Mouse (Mus musculus) lung, postnatal 0 days (tissue): ENCODE measurements around the gene Cyp51. TPM values are rescaled to one million over a fixed set of nuclear protein-coding genes. Genes with fewer than 3 reads are reported as not detected.

ENCODE experiments used
- ATAC-seq: fragments of 200-750 bp; cut with Nextera tagmentation; 2 replicates; pipeline ENCODE4 v1.8.0; 2017; ENCODE audit warnings: moderate library complexity
- DNase-seq: peaks from one replicate; pipeline ENCODE4 v3.0.0-alpha.2; 2016; ENCODE audit warnings: low spot score
- H3K27ac ChIP-seq: fragments of 300-500 bp; sonication (generic); 2 replicates; pipeline ENCODE4 v1.5.1; 2014; ENCODE audit warnings: antibody characterized with exemption, mild to moderate bottlenecking, low read length, mixed read lengths
- H3K27me3 ChIP-seq: fragments of 300-500 bp; sonication (generic); replicated peaks from 2 replicates; pipeline ENCODE4 v1.6.1; 2014; ENCODE audit warnings: low read length, mixed read lengths; ENCODE audit not compliant: insufficient read depth
- H3K36me3 ChIP-seq: fragments of 300-500 bp; sonication (generic); 2 replicates; pipeline ENCODE4 v1.6.1; 2014; ENCODE audit warnings: low read length, mixed read lengths; ENCODE audit not compliant: insufficient read depth
- H3K4me1 ChIP-seq: fragments of 300-500 bp; sonication (generic); 2 replicates; pipeline ENCODE4 v1.6.1; 2014; ENCODE audit warnings: antibody characterized with exemption, low read depth, low read length, mixed read lengths; ENCODE audit not compliant: insufficient read depth
- H3K4me2 ChIP-seq: fragments of 300-500 bp; sonication (generic); replicated peaks from 2 replicates; pipeline ENCODE4 v1.6.1; 2014; ENCODE audit warnings: low read depth, mild to moderate bottlenecking, low read length, moderate library complexity, mixed read lengths
- H3K4me3 ChIP-seq: fragments of 300-500 bp; sonication (generic); 2 replicates; pipeline ENCODE4 v1.5.1; 2014; ENCODE audit warnings: low read depth, low read length
- H3K9ac ChIP-seq: fragments of 300-500 bp; sonication (generic); replicated peaks from 2 replicates; pipeline ENCODE4 v1.6.1; 2014; ENCODE audit warnings: low read depth, mild to moderate bottlenecking
- H3K9me3 ChIP-seq: fragments of 300-500 bp; sonication (generic); 2 replicates; pipeline ENCODE4 v1.6.1; 2016; ENCODE audit warnings: low read length, mixed read lengths
- CTCF ChIP-seq: IDR thresholded peaks from 2 replicates; pipeline ENCODE4 v1.5.1; 2016; ENCODE audit warnings: antibody characterized with exemption, mild to moderate bottlenecking
- EP300 ChIP-seq: IDR thresholded peaks from 2 replicates; pipeline ENCODE4 v1.6.1; 2016; ENCODE audit warnings: antibody characterized with exemption, mild to moderate bottlenecking, control low read depth
- WGBS: fragments of 180-500 bp; shearing (Covaris S2); extraction: QIAGEN DNeasy Blood & Tissue Kit; methylation state at CpG from one replicate; pipeline ENCODE4 v1.1.7; 2014; 5-methylcytosine and 5-hydroxymethylcytosine counted together
- polyA plus RNA-seq: library from polyadenylated mRNA; unstranded; fragments of >200 nt; fragmentation: Nextera tagmentation; extraction: Ambion mirVana; gene quantifications from 2 replicates; pipeline ENCODE4 v1.2.1, GENCODE M21; 2015

Gene Cyp51
- polyA plus RNA-seq, 1 experiment from 2014 or later: 34.9 TPM

DNA sequence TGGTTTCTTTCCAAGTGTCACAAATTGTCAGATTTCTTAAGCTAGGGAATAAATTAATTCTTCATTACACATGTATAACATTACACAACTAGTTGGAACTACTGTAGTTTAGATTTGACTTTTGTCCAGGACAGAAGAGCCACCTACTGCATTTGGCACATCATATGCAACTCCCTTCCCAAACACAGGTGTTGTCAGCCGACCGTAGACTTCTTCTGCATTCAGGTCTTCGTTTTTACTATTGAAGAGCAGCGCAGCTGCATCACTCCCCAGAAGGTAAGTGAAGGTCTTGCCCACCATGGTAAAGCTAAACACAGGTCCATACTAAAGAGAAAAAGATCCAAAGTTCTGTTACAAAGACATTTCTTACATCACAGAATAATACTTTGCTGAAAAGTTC, 3.5 kb downstream of the Cyp51 start:
- Histone ChIP-seq H3K4me2 (no peak overlapping the region), H3K4me1 (peaks cover 11% of the 10 kb centered on the region; the same call in 1 of the 2 replicates), H3K27ac (no peak overlapping the region), H3K27me3 (no peaks in the 10 kb centered on the region), H3K36me3 (peaks cover 12% of the 10 kb centered on the region), H3K9me3 (no peaks in the 10 kb centered on the region), H3K9ac (no peak overlapping the region), H3K4me3 (no peak overlapping the region)
- ATAC-seq: no peak
- DNase-seq: no peak
- whole genome bisulfite sequencing: 92% methylated on average over 4 of the region's 4 CpGs
- no peak for TF ChIP-seq EP300
- TF ChIP-seq CTCF: no peak

DNA sequence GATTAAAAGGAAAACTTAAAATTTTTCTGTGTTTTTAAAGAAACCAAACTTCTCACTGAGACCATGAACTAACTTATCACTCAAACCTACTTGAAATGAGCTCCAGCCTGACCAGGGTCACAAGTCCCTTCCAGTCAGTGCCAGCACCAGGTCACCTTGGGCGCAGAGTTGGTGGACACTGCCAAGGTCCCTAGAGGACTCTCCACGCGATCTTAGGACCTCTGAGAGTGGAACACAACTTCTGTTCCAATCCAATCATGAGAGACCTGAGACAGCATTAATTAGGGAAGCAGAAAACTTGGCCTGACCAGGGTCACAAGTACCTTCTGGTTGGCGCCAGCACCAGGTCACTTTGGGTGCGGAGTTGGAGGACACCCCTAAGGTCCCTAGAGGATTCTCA, 10.1 kb downstream of the Cyp51 start:
- Histone ChIP-seq H3K9me3 (no peaks in the 10 kb centered on the region), H3K4me3 (no peak overlapping the region), H3K9ac (no peak overlapping the region), H3K4me1 (no peaks in the 10 kb centered on the region), H3K27me3 (no peaks in the 10 kb centered on the region), H3K27ac (no peak overlapping the region), H3K36me3 (peaks cover 12% of the 10 kb centered on the region; the same call in 1 of the 2 replicates), H3K4me2 (no peak overlapping the region)
- TF ChIP-seq EP300 (no peak), CTCF (no peak)
- 96% methylated on average over 5 of the region's 5 CpGs for WGBS
- ATAC-seq (no peak), DNase-seq (no peak)

DNA sequence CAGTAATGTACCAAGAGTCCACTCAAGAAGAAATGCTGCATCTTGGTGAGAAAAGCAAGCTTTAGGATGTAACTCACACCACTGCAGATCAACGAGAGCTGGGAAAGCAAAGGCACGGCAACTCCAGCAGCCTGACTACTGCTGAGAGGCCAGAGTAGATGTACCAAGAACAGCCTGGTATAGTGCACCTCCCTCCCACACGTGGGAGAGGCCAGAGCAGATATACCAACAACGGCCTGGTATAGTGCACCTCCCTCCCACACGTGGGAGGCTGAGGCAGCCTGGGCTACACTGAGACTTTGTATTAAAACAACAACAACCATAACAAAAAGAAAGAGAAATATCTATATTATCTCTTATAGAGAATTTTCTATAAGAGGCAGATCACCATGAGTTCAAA, 16.4 kb downstream of the Cyp51 start:
- Histone ChIP-seq H3K27me3 (no peaks in the 10 kb centered on the region), H3K4me1 (no peaks in the 10 kb centered on the region), H3K36me3 (peaks cover 17% of the 10 kb centered on the region; the same call in 1 of the 2 replicates), H3K9me3 (no peaks in the 10 kb centered on the region), H3K4me2 (no peak overlapping the region), H3K27ac (no peak overlapping the region), H3K4me3 (no peak overlapping the region), H3K9ac (no peak overlapping the region)
- ATAC-seq (no peak), DNase-seq (no peak)
- 94% methylated on average over 5 of the region's 5 CpGs for WGBS
- TF ChIP-seq EP300 (no peak), CTCF (no peak)

DNA sequence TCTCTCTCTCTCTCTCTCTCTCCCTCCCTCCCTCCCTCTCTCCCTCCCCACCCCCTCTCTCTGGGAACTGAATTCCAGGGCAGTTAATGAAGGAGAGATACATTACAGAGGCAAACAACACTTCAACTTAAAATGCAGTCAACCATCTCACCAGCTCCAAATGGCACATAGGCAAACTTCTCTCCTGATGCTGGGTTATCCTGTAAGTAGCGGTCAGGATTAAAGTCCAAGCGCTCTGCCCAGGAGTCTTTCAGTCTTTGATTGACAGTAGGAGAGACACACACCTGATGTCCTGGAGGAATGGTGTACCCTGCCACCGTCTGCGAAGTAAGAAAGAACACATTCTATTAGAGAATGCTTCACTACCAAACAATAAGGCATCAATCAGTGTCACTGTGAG, 18.2 kb downstream of the Cyp51 start:
- no peak overlapping the region for H3K4me2 ChIP-seq
- H3K9me3 ChIP-seq: no peaks in the 10 kb centered on the region
- peaks cover 17% of the 10 kb centered on the region; the same call in 1 of the 2 replicates for H3K36me3 ChIP-seq
- WGBS: 85% methylated on average over 4 of the region's 4 CpGs
- H3K9ac ChIP-seq: no peak overlapping the region
- no peak overlapping the region for H3K4me3 ChIP-seq
- no peak overlapping the region for H3K27ac ChIP-seq
- H3K27me3 ChIP-seq: no peaks in the 10 kb centered on the region
- DNase-seq: no peak
- ATAC-seq: no peak
- no peak for TF ChIP-seq EP300
- TF ChIP-seq CTCF: no peak
- no peaks in the 10 kb centered on the region for H3K4me1 ChIP-seq

DNA sequence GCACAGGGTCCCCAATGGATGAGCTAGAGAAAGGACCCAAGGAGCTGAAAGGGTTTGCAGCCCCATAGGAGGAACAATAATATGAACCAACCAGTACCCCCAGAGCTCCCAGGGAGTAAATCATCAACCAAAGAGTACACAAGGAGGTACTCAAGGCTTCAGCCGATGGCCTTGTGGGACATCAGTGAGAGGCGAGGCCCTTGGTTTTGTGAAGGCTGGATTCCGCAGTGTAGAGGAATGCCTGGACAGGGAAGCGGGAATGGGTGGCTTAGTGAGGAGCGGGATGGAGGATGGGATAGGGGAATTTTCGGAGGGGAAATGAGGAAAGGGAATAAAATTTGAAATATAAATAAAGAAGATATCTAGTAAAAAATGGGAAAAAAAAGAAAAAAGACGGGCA, 19.6 kb downstream of the Cyp51 start:
- WGBS: 72% methylated on average over 7 of the region's 7 CpGs
- DNase-seq: no peak
- Histone ChIP-seq H3K4me3 (no peak overlapping the region), H3K4me2 (no peak overlapping the region), H3K9ac (no peak overlapping the region), H3K36me3 (peaks cover 17% of the 10 kb centered on the region; the same call in 1 of the 2 replicates), H3K27me3 (no peaks in the 10 kb centered on the region), H3K9me3 (no peaks in the 10 kb centered on the region), H3K27ac (no peak overlapping the region), H3K4me1 (no peaks in the 10 kb centered on the region)
- ATAC-seq: no peak
- TF ChIP-seq CTCF (no peak), EP300 (no peak)

DNA sequence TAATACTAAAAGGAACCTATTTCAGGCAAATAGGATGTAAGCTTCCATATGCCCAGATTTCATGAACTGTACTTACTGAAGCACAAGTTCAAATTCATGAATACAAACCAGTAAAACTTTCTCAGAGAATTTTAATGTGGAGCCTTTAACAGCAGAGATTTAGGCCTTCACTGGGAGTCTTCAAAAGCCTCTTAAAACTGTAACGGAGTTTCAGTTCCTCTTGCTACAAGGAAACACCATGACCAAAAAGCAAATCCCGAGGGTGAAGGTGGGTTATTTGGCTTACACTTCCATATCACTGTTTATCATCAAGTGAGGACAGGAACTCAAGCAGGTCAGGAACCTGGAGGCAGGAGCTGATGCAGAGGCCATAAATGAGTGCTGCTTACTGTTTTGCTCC, 23.0 kb downstream of the Cyp51 start:
- Histone ChIP-seq H3K9me3 (no peaks in the 10 kb centered on the region), H3K27ac (no peak overlapping the region), H3K9ac (no peak overlapping the region), H3K4me1 (no peaks in the 10 kb centered on the region), H3K4me2 (no peak overlapping the region), H3K4me3 (no peak overlapping the region), H3K36me3 (peaks cover 19% of the 10 kb centered on the region; the same call in 1 of the 2 replicates), H3K27me3 (no peaks in the 10 kb centered on the region)
- TF ChIP-seq CTCF: no peak
- no peak for TF ChIP-seq EP300
- 66% methylated on average over 2 of the region's 2 CpGs for WGBS
- no peak for DNase-seq
- no peak for ATAC-seq

DNA sequence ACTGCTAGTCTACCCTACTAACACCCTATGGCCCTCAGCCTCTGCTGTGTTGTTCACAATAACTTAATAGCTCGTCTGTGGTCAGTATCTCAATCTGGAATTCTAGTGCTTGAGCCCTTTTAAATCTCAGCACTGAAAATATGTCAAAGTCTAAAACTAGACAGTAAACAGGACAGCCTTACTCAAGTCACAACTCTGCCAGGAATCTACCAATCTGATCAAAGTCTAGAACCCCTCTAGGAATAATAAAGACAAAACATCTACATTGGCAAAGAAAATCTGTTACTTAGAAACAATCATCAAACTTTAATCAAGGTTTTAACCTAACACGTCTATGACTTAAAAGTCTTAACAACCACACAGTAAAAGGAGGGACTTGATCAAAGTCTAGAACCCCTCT, 23.7 kb downstream of the Cyp51 start:
- peaks cover 19% of the 10 kb centered on the region; the same call in 1 of the 2 replicates for H3K36me3 ChIP-seq
- DNase-seq: no peak
- H3K4me1 ChIP-seq: no peaks in the 10 kb centered on the region
- H3K27ac ChIP-seq: no peak overlapping the region
- no peak for ATAC-seq
- no peaks in the 10 kb centered on the region for H3K9me3 ChIP-seq
- H3K4me3 ChIP-seq: no peak overlapping the region
- TF ChIP-seq EP300: no peak
- no peak for TF ChIP-seq CTCF
- WGBS: 85% methylated on average over 2 of the region's 2 CpGs
- no peak overlapping the region for H3K9ac ChIP-seq
- no peak overlapping the region for H3K4me2 ChIP-seq
- H3K27me3 ChIP-seq: no peaks in the 10 kb centered on the region
